Comparison of ENCODE assay signal across 27 mouse cellular contexts in the genomic region with DNA sequence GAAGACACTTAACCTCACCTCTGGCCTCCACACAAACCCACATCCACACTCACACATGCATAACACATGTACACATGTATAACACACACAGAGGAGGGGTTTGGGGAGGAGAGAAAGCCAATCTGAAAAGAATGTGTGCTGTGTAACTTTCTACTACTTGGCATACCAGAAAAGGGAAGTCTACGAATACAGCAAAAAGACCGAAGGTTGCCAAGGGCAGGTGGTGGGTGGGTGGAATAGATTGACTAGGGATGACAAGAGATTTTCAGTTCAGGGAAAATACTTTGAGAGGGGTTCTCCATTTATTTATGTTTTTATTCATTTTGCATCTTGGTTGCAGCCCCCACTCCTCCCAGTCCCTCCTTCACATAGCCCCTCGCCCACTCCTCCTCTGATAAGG. TPM values are rescaled to one million over a fixed set of nuclear protein-coding genes. Genes with fewer than 3 reads are reported as not detected.
DNase-seq lines count a peak whose midpoint lies in the region; ATAC-seq and TF ChIP-seq lines count a peak whose summit lies in the region.
"Had no signal": no experiment of that assay in that cellular context is flagged by ENCODE, and none has a peak within 500 bp of the region (broad histone marks: within the 10 kb centered on the region; RNA-seq: fewer than 3 reads in every experiment).

No protein-coding gene starts in this region.

- H3K9me3 ChIP-seq in liver, embryonic 11.5 days (ENCODE audit: control insufficient read depth, low read length): no peaks in the 10 kb centered on the region
- H3K9me3 ChIP-seq: embryonic facial prominence, embryonic 12.5 days; embryonic facial prominence, embryonic 15.5 days; heart, embryonic 10.5 days; heart, embryonic 13.5 days; hindbrain, embryonic 12.5 days; hindbrain, embryonic 15.5 days; intestine, embryonic 15.5 days had no signal

- H3K4me1 ChIP-seq in thymus, adult 2 months (replicated peaks; ENCODE audit: control insufficient read depth, insufficient read depth, low read length): no peaks in the 10 kb centered on the region
- H3K4me1 ChIP-seq in liver, embryonic 11.5 days (replicated peaks; ENCODE audit: control insufficient read depth, insufficient read depth, low read length): no peaks in the 10 kb centered on the region
- H3K4me1 ChIP-seq: embryonic facial prominence, embryonic 12.5 days; embryonic facial prominence, embryonic 15.5 days; heart, embryonic 13.5 days; hindbrain, embryonic 12.5 days; hindbrain, embryonic 15.5 days; intestine, embryonic 15.5 days had no signal

- no peak overlapping the region for H3K27ac ChIP-seq in thymus, adult 2 months (ENCODE audit: control insufficient read depth, insufficient read depth, low read length)
- H3K27ac ChIP-seq in liver, embryonic 11.5 days (ENCODE audit: low read depth, low read length): no peak overlapping the region
- H3K27ac ChIP-seq: embryonic facial prominence, embryonic 12.5 days; embryonic facial prominence, embryonic 15.5 days; gastrocnemius, adult 2 months; heart, adult 2 months; heart, embryonic 10.5 days; heart, embryonic 13.5 days; hindbrain, embryonic 12.5 days; hindbrain, embryonic 15.5 days; intestine, embryonic 15.5 days had no signal

- H3K4me3 ChIP-seq in thymus, adult 2 months (ENCODE audit: control insufficient read depth, insufficient read depth, low read length): no peak overlapping the region
- H3K4me3 ChIP-seq in liver, embryonic 11.5 days (ENCODE audit: low read depth, low read length): no peak overlapping the region
- H3K4me3 ChIP-seq: embryonic facial prominence, embryonic 12.5 days; embryonic facial prominence, embryonic 15.5 days; gastrocnemius, adult 2 months; heart, adult 2 months; heart, embryonic 10.5 days; heart, embryonic 13.5 days; hindbrain, embryonic 12.5 days; hindbrain, embryonic 15.5 days; intestine, embryonic 15.5 days had no signal

- 68% methylated on average over 3 of the region's 3 CpGs for WGBS in thymus, adult 2 months
- WGBS in liver, embryonic 11.5 days: 73% methylated on average over 3 of the region's 3 CpGs

- peak; percentile 61 for DNase-seq in layer of hippocampus, adult 9-11 months
- no peak for DNase-seq in layer of hippocampus, postnatal 36 days
- DNase-seq in brain, adult 2 months (ENCODE audit: low read depth, low spot score): peak; percentile 29
- DNase-seq in thymus, adult 2 months: no peak
- no peak for DNase-seq in liver, embryonic 11.5 days (ENCODE audit: low spot score)
- DNase-seq: adrenal gland, postnatal 14 days; cerebellum, adult 11-12 months; cerebellum, adult 8-10 months; cerebellum, postnatal 10 days; cerebellum, postnatal 36 days; forebrain, postnatal 0 days; gastrocnemius, adult 2 months; gastrocnemius, postnatal 25 days; heart, adult 2 months; heart, postnatal 14 days; heart, postnatal 4 days had no signal

- TF ChIP-seq POLR2A in thymus, adult 2 months (IDR thresholded peaks at IDR 0.05; ENCODE audit: control insufficient read depth, extremely low read depth, insufficient read depth, low read length, poor library complexity): no peak

- H3K9ac ChIP-seq in liver, embryonic 11.5 days (ENCODE audit: low read depth, low read length): no peak overlapping the region
- H3K9ac ChIP-seq: embryonic facial prominence, embryonic 12.5 days; embryonic facial prominence, embryonic 15.5 days; forebrain, postnatal 0 days; heart, embryonic 13.5 days; hindbrain, embryonic 12.5 days; hindbrain, embryonic 15.5 days; intestine, embryonic 15.5 days had no signal

- no peaks in the 10 kb centered on the region for H3K36me3 ChIP-seq in thymus, adult 2 months (ENCODE audit: control insufficient read depth, insufficient read depth, low read length)
- no peaks in the 10 kb centered on the region for H3K36me3 ChIP-seq in liver, embryonic 11.5 days (ENCODE audit: control insufficient read depth, insufficient read depth, low read length)
- H3K36me3 ChIP-seq: embryonic facial prominence, embryonic 12.5 days; embryonic facial prominence, embryonic 15.5 days; heart, embryonic 10.5 days; heart, embryonic 13.5 days; hindbrain, embryonic 12.5 days; hindbrain, embryonic 15.5 days; intestine, embryonic 15.5 days had no signal

- ATAC-seq in megakaryocyte progenitor cell, adult 5-6 weeks (replicated peaks; ENCODE audit: poor library complexity): peak; percentile 31; the same call in 1 of the 2 replicates
- no peak for ATAC-seq in liver, embryonic 11.5 days (replicated peaks; ENCODE audit: low FRiP score)
- ATAC-seq: CD4-positive, CD25-positive, alpha-beta regulatory T cell, adult 4 months; forebrain, embryonic 14.5 days; forebrain, postnatal 0 days; intestine, embryonic 15.5 days; Patski had no signal

- no peak for TF ChIP-seq CTCF in thymus, adult 2 months (IDR thresholded peaks at IDR 0.05; ENCODE audit: borderline replicate concordance, control insufficient read depth, extremely low read depth, insufficient read depth, low read length, poor library complexity)

- no peak overlapping the region for H3K4me2 ChIP-seq in liver, embryonic 11.5 days
- H3K4me2 ChIP-seq: embryonic facial prominence, embryonic 12.5 days; embryonic facial prominence, embryonic 15.5 days; heart, embryonic 13.5 days; hindbrain, embryonic 12.5 days; hindbrain, embryonic 15.5 days; intestine, embryonic 15.5 days had no signal

- H3K27me3 ChIP-seq in thymus, adult 2 months (ENCODE audit: control insufficient read depth, insufficient read depth, low read length): no peaks in the 10 kb centered on the region
- H3K27me3 ChIP-seq in liver, embryonic 11.5 days (replicated peaks; ENCODE audit: control insufficient read depth, insufficient read depth, low read length): no peaks in the 10 kb centered on the region
- H3K27me3 ChIP-seq: embryonic facial prominence, embryonic 12.5 days; embryonic facial prominence, embryonic 15.5 days; heart, embryonic 13.5 days; hindbrain, embryonic 12.5 days; hindbrain, embryonic 15.5 days; intestine, embryonic 15.5 days; Patski had no signal

RNA-seq across cellular contexts. Expression of gene Mettl21a, which starts 27.5 kb away (rescaled TPM):
- total RNA-seq in layer of hippocampus, postnatal 36 days (2021): 10 to 100 TPM; 11.0 to 12.3 TPM
- total RNA-seq in megakaryocyte progenitor cell, adult 5-6 weeks (2015): 8.1 and 8.9 TPM in 2 replicates
- total RNA-seq in megakaryocyte progenitor cell, adult 5-6 weeks (2017): 9.8 and 10.4 TPM in 2 replicates
- 5.9 and 8.3 TPM in 2 replicates for polyA plus RNA-seq in thymus, adult 2 months (2012; rRNA removed)
- polyA plus RNA-seq in liver, embryonic 11.5 days (2014; fragmentation: Nextera tagmentation; extraction: Ambion mirVana): 16.1 and 16.3 TPM in 2 replicates

RNA-seq across cellular contexts. Expression of gene Ccnyl1, which starts 45.7 kb away (rescaled TPM):
- 10 to 100 TPM; 14.1 to 16.9 TPM for total RNA-seq in layer of hippocampus, postnatal 36 days (2021)
- 8.4 and 9.8 TPM in 2 replicates for total RNA-seq in megakaryocyte progenitor cell, adult 5-6 weeks (2015)
- total RNA-seq in megakaryocyte progenitor cell, adult 5-6 weeks (2017): 4.7 and 7.8 TPM in 2 replicates
- 13.2 and 19.1 TPM in 2 replicates for polyA plus RNA-seq in thymus, adult 2 months (2012; rRNA removed)
- 3.4 and 4.7 TPM in 2 replicates for polyA plus RNA-seq in liver, embryonic 11.5 days (2014; fragmentation: Nextera tagmentation; extraction: Ambion mirVana)

Comparison
In these comparisons a context has a peak if more than half of its experiments do, and no peak if none do; other contexts are left out.
1. DNase-seq: peak in layer of hippocampus, adult 9-11 months (single experiment) and brain, adult 2 months (single experiment); none in layer of hippocampus, postnatal 36 days (0 of 2), thymus, adult 2 months (single experiment) and liver, embryonic 11.5 days (single experiment).